Mouse (Mus musculus): ENCODE data around the gene Actr3. TPM values are rescaled to one million over a fixed set of nuclear protein-coding genes. Genes with fewer than 3 reads are reported as not detected.

The Actr3 gene
- polyA plus RNA-seq, 1 experiment from 2014 or later = 232 TPM

Other genes with a start within 250 kb of the Actr3 start
- gene Slc35f5, start 124.9 kb upstream of the Actr3 start, polyA plus RNA-seq (2016; fragmentation: Nextera tagmentation; extraction: Ambion mirVana) = 22.5 and 23.0 TPM in 2 replicates
- gene Gpr39, start 241.3 kb upstream of the Actr3 start, polyA plus RNA-seq (2016; fragmentation: Nextera tagmentation; extraction: Ambion mirVana) = not detected in 2 replicates